Mouse (Mus musculus): ENCODE measurements around the gene Fanci.

Gene Fanci

DNA sequence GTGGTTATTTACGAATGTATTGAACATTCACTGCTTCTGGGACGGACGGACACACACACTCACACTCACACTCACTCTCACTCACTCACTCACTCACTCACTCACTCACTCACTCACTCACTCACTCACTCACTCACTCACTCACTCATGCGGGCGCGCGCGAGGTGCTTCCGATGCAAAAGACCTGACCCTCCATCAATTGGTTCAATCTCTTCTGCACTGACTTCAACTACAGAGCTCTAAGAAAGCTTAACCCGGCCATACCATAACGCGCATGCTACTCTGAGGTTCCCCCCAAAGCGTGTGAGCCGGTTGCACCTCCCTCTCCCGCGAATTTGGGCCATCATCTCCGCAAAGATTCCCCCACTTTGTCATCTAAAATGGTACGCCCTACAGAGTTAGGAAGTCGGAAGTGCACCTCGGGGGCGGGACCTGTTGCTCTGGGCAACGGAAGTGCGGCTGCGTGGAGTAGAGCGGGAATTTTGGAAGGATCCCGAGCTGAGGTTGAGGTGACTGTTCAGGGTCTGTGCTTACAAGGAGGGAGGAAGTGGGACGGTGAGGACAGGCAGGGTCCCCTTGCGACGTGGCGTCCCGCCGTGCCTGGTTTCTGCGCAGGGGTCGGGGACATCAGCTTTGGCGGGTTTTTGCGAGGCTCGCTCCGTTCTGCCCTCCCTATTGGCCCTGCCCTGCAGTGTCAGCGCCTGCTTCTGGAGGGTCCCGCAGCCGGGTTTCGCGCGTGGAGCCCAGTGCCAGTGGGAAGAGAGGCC, at the start of gene Fanci:
TSS of gene Fanci (plus strand) at position 47 of the 767 bp plus-strand sequence.
- peak; percentile 98 for DNase-seq

DNA sequence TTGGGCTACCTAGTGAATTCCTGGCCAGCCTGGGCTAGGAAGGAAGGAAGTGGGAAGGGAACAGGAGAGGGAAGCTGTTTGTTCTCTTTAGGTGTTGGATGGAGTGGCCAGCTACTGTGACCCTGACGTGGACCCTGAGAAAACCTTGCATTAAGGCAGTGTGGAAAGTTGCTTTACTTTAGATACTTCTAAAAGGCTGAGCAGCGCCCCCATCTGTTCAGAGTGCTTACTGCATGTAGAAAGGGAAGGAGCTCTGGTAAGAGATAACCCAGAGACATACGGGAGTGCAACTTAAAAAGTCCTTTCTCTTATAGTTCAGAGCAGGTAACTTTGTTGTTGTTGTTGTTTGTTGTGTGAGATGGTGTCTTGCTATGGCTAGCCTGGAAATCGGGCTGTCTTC, 45.8 kb upstream of the Fanci start:
- DNase-seq, result peak; percentile 81

- DNase-seq, result no peak
These were observed 45.1 kb upstream of the Fanci start for GRCm38 (mm10) chr7:79346555-79347075.

- no peak for DNase-seq
These were observed 44.5 kb upstream of the Fanci start for GRCm38 (mm10) chr7:79347108-79347813.

- no peak for DNase-seq
These were observed 42.9 kb upstream of the Fanci start for GRCm38 (mm10) chr7:79348816-79349215.

DNA sequence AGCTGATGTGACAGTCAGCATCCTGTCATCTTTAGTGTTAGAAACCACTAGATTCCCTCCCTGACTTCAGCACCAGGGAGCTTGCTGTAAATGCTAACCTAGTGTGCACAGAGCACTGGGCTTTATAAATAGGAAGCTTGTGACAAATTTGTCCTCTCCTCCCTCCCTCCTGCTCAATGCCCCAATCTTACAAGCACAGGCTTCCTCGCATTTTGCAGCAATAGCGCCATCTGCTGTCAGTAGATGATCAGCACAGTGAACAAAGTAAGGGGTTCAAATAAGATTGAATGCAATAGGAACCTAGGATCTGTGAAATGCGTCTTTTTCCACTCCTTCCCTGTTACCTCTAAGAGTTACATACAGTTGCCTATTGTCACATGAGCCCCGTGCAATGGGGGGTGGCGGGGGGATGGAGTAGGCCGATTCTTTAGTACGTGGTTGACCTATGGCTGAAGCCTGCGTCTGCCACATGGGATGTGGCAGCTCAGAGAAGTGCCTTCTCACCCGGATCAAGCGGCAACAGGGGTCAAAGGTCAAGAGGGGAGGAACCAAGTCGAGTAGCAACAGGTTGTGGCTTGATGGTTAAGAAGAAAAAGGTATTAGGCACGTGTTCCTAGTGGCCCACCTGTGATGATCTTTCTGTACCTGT, 41.9 kb upstream of the Fanci start:
- DNase-seq, result peak; percentile 87

GRCm38 (mm10) chr7:79358350-79359182, 33.2 kb upstream of the Fanci start:
- DNase-seq, result peak; percentile 37

GRCm38 (mm10) chr7:79359183-79359435, 32.6 kb upstream of the Fanci start:
- no peak for DNase-seq

DNA sequence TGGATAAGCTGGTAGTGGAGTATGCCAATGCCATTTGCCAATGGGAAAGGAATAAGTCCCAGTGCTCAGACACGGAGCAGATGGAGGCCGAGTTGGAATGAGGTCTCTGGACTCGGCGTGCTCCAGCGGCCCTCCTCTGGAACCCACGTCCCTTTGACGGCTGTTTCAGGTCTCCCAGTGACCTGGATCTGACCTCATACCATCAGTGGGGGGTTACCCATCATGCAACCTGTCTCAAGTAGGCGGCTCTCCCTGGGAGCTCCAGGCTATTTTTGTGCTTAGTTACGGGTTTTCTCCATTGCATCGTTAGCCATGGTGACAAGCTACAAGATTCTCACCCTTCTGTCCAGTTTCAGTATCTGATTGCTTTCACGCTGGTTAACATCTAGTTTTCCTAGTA, 31.7 kb upstream of the Fanci start:
- DNase-seq, result no peak

DNA sequence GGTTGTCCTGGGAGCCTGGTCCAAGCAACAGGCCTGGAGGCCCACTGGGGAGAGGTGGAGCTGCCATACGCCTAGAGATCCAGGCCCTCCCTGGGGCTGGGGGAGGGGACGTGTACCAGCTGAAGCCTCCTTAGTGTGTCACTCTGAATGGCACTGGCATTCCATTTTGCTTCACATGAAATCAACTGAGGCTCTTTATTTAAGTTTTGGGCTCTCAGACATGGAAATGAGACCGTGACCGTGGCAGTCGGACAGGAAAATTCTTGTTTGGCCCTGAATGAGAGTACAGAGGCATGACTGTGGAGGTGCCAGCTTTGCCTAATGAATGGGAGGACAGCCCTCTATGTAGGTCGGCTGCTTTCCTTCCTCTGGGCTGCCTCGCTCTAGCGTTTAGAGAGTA, 29.5 kb upstream of the Fanci start:
- no peak for DNase-seq

DNA sequence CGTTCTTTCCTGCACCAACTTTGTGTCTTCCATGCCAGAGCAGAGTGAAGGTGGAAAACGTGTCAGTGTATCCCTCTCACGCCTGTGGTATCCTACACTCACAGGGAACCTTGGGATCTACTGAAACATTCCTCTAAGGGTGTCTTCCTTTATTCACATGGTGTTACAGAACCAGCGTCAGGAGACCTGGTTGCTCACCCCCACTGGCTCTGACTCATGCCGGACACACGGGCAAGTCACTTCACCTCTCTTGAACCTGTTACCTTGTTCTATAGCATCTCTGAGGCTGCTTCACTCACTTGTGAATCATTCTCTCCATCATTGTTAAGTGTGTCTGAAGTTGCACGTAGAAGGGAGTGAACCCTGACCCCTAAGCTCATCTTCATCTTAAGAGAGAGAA, 28.9 kb upstream of the Fanci start:
- DNase-seq, result no peak

DNA sequence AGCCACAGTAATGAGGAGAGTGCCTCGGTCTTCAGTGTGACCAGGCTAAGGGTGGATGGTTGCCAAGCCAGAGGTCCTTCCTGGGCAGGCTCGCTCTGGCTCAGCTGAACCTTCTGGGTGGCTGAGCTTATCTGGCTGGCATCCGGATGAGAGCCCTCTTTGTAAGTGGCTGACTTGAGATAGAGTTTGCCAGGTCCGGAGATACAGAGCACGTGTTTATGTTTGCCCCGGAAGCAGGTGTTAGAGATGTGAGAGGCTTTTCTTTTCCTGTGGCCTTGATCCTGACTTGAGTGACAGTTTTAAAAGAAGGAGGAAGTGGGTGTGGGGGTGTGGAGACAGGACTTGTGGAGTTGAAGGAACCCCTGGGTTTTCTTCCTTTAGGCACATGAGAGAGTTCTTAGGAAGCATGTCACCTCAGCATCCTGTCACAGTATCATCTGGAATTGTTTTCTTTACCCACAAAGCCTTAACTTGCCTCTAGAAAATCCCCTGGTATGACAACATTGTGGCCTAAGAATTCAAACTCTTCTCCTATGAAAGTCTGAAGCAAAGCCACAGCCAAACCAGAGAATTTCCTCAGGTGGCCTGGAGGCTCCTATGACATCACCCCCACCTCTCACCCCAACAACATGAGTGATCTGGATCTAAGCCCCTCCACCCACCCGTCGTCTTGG, 28.2 kb upstream of the Fanci start:
- peak; percentile 68 for DNase-seq

- DNase-seq, result no peak
These were observed 23.1 kb upstream of the Fanci start for GRCm38 (mm10) chr7:79368664-79369063.

GRCm38 (mm10) chr7:79369416-79369815, 22.3 kb upstream of the Fanci start:
- no peak for DNase-seq

- DNase-seq, result peak; percentile 85
These were observed 20.3 kb upstream of the Fanci start for GRCm38 (mm10) chr7:79371321-79371879.

DNA sequence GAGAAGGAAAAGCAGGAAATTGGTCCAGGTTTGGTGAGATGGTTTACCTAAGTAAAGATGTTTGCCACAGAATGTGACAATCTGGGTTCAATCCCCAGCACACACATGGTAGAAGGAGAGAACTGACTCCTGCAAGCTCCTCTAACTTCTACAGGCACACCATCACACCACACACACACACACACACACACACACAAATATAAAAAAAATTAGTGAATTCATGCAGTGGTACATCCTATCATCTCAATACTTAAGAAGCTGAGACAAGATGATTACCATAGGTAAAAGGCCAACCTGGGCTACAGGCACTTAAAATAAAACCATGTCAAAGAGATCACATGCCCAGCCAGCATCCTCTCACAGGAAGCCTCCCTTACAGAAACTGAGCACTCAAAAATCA, 17.7 kb upstream of the Fanci start:
- DNase-seq, result no peak

GRCm38 (mm10) chr7:79375594-79375993, 16.1 kb upstream of the Fanci start:
- no peak for DNase-seq

DNA sequence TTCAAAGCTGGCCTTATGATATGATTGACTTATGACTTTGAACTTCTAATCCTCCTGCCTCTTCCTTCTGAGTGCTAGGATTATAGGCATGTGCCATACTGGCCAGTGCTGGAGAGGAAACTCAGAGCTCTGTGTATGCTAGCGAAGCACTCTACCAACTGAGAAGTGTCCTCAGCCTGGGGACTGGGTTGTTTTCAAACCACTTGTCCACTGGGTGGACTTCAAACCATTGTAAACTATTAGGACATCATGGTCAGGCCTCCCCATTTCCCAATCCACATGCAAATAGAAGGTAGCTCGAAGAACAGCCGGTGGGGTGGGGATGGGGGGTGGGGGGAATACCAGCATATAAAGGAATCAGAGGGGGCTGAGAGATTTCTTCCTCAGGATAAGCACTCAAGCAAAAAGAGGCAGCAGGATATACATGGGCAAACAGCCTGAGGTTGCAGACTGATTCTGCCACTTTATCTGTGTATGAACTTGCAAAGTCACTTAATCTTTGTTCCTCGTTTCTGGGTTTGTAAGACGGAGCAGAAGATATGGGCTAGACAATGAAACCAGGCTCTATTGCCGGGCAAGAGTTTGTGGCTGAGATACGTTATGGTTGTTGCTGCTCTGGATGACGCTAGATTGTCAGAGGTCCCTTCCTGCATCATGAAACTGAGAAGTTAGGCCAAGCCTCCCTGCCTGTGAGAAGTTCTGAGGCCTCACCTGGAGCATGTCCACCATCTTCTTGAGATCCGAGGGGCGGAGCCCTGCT, 15.0 kb upstream of the Fanci start:
- DNase-seq, result no peak

GRCm38 (mm10) chr7:79386422-79387133, 5.2 kb upstream of the Fanci start, which contains the start of gene Rlbp1:
Gene Rlbp1, minus strand, starts transcription at chr7:79387048.
- DNase-seq, result no peak

- no peak for DNase-seq
These were observed 4.6 kb upstream of the Fanci start for GRCm38 (mm10) chr7:79387140-79387539.

- DNase-seq, result no peak
These were observed 3.7 kb upstream of the Fanci start for GRCm38 (mm10) chr7:79387991-79388390.
